Mouse (Mus musculus) 3134 (cell line): ENCODE results near the gene Tmcc2.

Source experiments
- DNase-seq: peaks from one replicate; pipeline ENCODE4 v3.0.0-alpha.2; 2011; ENCODE audit warnings: low spot score; ENCODE audit not compliant: insufficient read length; ENCODE audit errors: extremely low read depth

Tmcc2 gene

GRCm38 (mm10) chr1:132390691-132391579 is at the start of gene Tmcc2:
Gene Tmcc2 (minus strand): TSS chr1:132391281.
- peak; percentile 79 for DNase-seq

- no peak for DNase-seq
Measured at GRCm38 (mm10) chr1:132437389-132437788, 46.3 kb upstream of the Tmcc2 start.

GRCm38 (mm10) chr1:132436960-132437359 is 45.9 kb upstream of the Tmcc2 start:
- no peak for DNase-seq

- DNase-seq: no peak
Measured at GRCm38 (mm10) chr1:132436320-132436958, 45.4 kb upstream of the Tmcc2 start.

- DNase-seq: no peak
Measured at GRCm38 (mm10) chr1:132434032-132434431, 43.0 kb upstream of the Tmcc2 start.

- DNase-seq: no peak
Measured at GRCm38 (mm10) chr1:132433349-132433748, 42.3 kb upstream of the Tmcc2 start.

GRCm38 (mm10) chr1:132431716-132432115 is 40.6 kb upstream of the Tmcc2 start:
- DNase-seq: no peak

GRCm38 (mm10) chr1:132430818-132431217 is 39.7 kb upstream of the Tmcc2 start:
- no peak for DNase-seq

GRCm38 (mm10) chr1:132425600-132425999 is 34.5 kb upstream of the Tmcc2 start:
- DNase-seq: no peak

GRCm38 (mm10) chr1:132422912-132423696 is 32.0 kb upstream of the Tmcc2 start:
- no peak for DNase-seq

- DNase-seq: no peak
Measured at GRCm38 (mm10) chr1:132420662-132421061, 29.6 kb upstream of the Tmcc2 start.

GRCm38 (mm10) chr1:132420206-132420605 is 29.1 kb upstream of the Tmcc2 start:
- no peak for DNase-seq

- peak; percentile 98 for DNase-seq
Measured at GRCm38 (mm10) chr1:132417319-132418251, 26.5 kb upstream of the Tmcc2 start, which contains the start of gene Dstyk. Gene Dstyk (plus strand): TSS chr1:132417555.

GRCm38 (mm10) chr1:132416943-132417290 is 25.8 kb upstream of the Tmcc2 start:
- no peak for DNase-seq

- DNase-seq: peak; percentile 22
Measured at GRCm38 (mm10) chr1:132416244-132416942, 25.3 kb upstream of the Tmcc2 start.

- no peak for DNase-seq
Measured at GRCm38 (mm10) chr1:132410657-132411056, 19.6 kb upstream of the Tmcc2 start.

GRCm38 (mm10) chr1:132401843-132402242 is 10.8 kb upstream of the Tmcc2 start:
- no peak for DNase-seq

GRCm38 (mm10) chr1:132400538-132400937 is 9.5 kb upstream of the Tmcc2 start:
- no peak for DNase-seq

- DNase-seq: no peak
Measured at GRCm38 (mm10) chr1:132396705-132397104, 5.6 kb upstream of the Tmcc2 start.
